Mouse (Mus musculus) thymus, adult 2 months (tissue): ENCODE results near the gene Pcbd2. TPM values are rescaled to one million over a fixed set of nuclear protein-coding genes. Genes with fewer than 3 reads are reported as not detected.
"Not testable (repeated sequence)": the region's sequence is repeated elsewhere in the genome, so short reads cannot be mapped to it uniquely, and the experiment has no call there.

Experiments used
- DNase-seq: peaks from one replicate; pipeline ENCODE4 v3.0.0; 2021
- H3K27ac ChIP-seq: fragments of 200-500 bp; 2 replicates; pipeline ENCODE4 v1.5.1; 2012; ENCODE audit warnings: low read length, control low read depth; ENCODE audit not compliant: control insufficient read depth, insufficient read depth
- H3K27me3 ChIP-seq: fragments of 200-500 bp; 2 replicates; pipeline ENCODE4 v1.6.1; 2012; ENCODE audit warnings: mild to moderate bottlenecking, low read length, moderate library complexity, mixed read lengths; ENCODE audit not compliant: control insufficient read depth, insufficient read depth
- H3K36me3 ChIP-seq: fragments of 200-500 bp; 2 replicates; pipeline ENCODE4 v1.6.1; 2012; ENCODE audit warnings: mild to moderate bottlenecking, low read length, moderate library complexity; ENCODE audit not compliant: control insufficient read depth, insufficient read depth
- H3K4me1 ChIP-seq: fragments of 200-500 bp; replicated peaks from 2 replicates; pipeline ENCODE4 v1.6.1; 2012; ENCODE audit warnings: low read length; ENCODE audit not compliant: control insufficient read depth, insufficient read depth
- H3K4me3 ChIP-seq: fragments of 200-500 bp; 2 replicates; pipeline ENCODE4 v1.5.1; 2012; ENCODE audit warnings: mild to moderate bottlenecking, low read length, control low read depth, moderate library complexity; ENCODE audit not compliant: control insufficient read depth, insufficient read depth
- CTCF ChIP-seq: fragments of 200-500 bp; IDR thresholded peaks from 2 replicates; pipeline ENCODE4 v1.5.1; 2012; ENCODE audit warnings: mild to moderate bottlenecking, control low read depth, low read length, moderate library complexity, borderline replicate concordance; ENCODE audit not compliant: control insufficient read depth, poor library complexity, insufficient read depth; ENCODE audit errors: extremely low read depth
- POLR2A ChIP-seq: fragments of 200-500 bp; IDR thresholded peaks from 2 replicates; pipeline ENCODE4 v1.6.1; 2012; ENCODE audit warnings: mild to moderate bottlenecking, low read length, control low read depth, moderate library complexity; ENCODE audit not compliant: control insufficient read depth, poor library complexity, insufficient read depth; ENCODE audit errors: extremely low read depth
- WGBS: fragments of 180-500 bp; shearing (Covaris S2); methylation state at CpG from one replicate; pipeline ENCODE4 v1.1.7; 2018; 5-methylcytosine and 5-hydroxymethylcytosine counted together
- polyA plus RNA-seq: library from polyadenylated mRNA; depleted of rRNA; stranded (reverse); fragments of >200 nt; gene quantifications from 2 replicates; pipeline ENCODE4 v1.2.3, GENCODE M21; 2012

The Pcbd2 gene
- polyA plus RNA-seq, 1 experiment: 18.2 TPM

DNA sequence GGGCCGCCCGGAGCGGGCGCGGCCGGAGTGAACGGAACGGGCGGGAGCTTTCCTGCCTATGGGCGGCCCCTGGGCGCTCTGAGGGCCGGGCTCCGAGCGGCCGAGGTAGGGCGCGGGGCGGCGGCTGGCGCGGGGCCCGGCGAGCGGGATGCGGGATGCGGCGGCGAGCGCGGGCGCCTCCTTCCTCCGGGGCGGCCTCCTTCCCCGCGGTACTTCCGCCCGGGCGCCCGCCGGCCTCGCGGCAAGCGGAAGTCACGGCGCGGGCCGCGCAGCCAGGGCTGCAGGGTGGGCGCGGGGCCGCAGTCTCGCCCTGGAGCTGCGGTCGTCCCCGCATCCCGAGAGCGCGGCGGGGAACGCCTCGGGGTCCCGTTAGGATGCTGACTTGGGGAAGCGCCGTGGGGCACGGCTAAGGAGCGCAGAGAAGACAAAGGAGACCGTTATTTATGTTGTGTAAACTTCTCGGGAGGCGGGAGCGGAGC, 33.9 kb upstream of the Pcbd2 start:
- Histone ChIP-seq H3K36me3 (no peaks in the 10 kb centered on the region), H3K4me1 (peaks cover 4% of the 10 kb centered on the region), H3K27me3 (no peaks in the 10 kb centered on the region), H3K27ac (peak overlapping the region; percentile 45), H3K4me3 (peak overlapping the region; percentile 96)
- under 1% methylated on average over 68 of the region's 70 CpGs for WGBS
- TF ChIP-seq POLR2A: peak; percentile 1; the same call in 1 of the 2 replicates
- no peak; the same call in 1 of the 2 replicates for TF ChIP-seq CTCF
- peak; percentile 67 for DNase-seq

DNA sequence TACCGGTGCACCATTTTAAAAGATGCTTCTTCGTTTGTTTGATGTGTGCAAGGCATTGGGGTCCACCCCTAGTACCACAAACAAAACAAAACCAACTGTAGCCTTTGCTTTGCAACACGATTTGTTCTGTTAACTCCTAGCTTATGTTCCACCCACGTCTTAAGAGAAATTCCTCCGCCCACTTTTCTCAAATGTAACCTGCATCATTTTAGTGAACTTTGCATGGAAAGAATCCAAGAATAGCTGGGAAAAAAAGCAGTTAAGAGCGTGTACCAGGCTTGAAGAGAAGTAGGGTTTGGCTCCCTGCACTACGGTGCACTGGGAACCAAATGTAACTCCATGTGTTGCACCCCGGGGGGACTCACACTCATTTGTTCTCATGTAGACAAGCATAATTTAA, 33.1 kb upstream of the Pcbd2 start:
- no peaks in the 10 kb centered on the region for H3K27me3 ChIP-seq
- H3K4me3 ChIP-seq: no peak overlapping the region
- H3K27ac ChIP-seq: no peak overlapping the region
- TF ChIP-seq CTCF: no peak
- TF ChIP-seq POLR2A: no peak
- H3K4me1 ChIP-seq: peaks cover 4% of the 10 kb centered on the region
- WGBS: 5% methylated on average over 8 of the region's 8 CpGs
- DNase-seq: no peak
- peaks cover 6% of the 10 kb centered on the region for H3K36me3 ChIP-seq

DNA sequence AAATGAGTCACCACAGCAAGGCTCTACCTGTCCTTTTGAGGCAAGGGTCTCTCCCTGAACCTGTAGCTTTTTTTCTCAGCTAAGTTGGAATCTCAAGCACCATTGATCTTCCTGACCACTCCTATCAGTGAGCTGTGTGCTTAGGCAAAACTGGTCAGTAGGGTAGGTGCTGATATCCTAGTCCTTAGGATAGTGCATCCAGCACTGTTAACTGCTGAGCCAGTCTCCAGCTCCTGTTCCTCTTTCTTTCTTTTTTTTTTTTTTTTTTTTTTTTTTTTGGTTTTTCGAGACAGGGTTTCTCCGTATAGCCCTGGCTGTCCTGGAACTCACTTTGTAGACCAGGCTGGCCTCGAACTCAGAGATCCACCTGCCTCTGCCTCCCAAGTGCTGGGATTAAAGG, 31.2 kb upstream of the Pcbd2 start:
- DNase-seq, H3K4me1 ChIP-seq, H3K27me3 ChIP-seq, H3K27ac ChIP-seq, H3K4me3 ChIP-seq: not testable (repeated sequence)
- WGBS: 55% methylated on average over 1 of the region's 3 CpGs
- peaks cover 21% of the 10 kb centered on the region for H3K36me3 ChIP-seq

DNA sequence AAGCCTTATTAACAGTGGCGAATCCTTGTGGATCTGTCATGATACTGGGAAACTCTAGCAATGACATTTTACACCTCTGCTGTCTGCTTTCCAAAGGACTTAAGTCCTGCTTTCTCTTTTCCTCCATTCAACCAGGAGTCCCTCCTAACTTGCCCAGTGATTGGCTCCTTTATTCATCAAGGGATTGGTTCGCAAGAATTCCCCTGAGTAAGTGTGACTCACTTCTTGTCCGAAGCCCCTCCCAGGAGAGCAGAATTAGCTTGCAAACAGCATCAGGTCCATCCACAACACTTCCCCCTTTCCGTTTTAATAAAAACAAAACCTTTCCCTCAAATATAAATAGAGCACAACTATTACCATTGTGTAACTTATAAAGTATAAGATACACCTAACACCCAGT, 22.9 kb upstream of the Pcbd2 start:
- H3K4me3 ChIP-seq: no peak overlapping the region
- no peaks in the 10 kb centered on the region for H3K27me3 ChIP-seq
- TF ChIP-seq CTCF (no peak), POLR2A (no peak)
- H3K27ac ChIP-seq: no peak overlapping the region
- H3K4me1 ChIP-seq: no peaks in the 10 kb centered on the region
- H3K36me3 ChIP-seq: peaks cover 34% of the 10 kb centered on the region
- no peak for DNase-seq
- 94% methylated on average over 4 of the region's 4 CpGs for WGBS

DNA sequence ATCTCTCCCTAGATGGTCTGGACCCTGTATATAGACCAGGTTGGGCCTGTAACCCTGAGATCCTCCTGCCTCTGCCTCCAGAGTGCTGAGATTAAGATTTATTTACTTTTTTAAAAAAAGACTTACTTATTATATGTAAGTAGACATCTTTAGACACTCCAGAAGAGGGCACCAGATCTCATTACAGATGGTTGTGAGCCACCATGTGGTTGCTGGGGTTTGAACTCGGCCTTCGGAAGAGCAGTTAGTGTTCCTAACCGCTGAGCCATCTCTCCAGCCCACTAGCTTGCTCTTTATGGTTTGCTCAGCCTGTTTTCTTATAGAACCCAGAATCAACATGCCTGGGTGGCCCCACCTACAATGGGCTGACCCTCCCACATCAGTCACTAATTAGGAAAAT, 14.3 kb upstream of the Pcbd2 start:
- H3K4me3 ChIP-seq: no peak overlapping the region
- no peak for TF ChIP-seq POLR2A
- no peaks in the 10 kb centered on the region for H3K27me3 ChIP-seq
- H3K36me3 ChIP-seq: no peaks in the 10 kb centered on the region
- DNase-seq: no peak
- no peak overlapping the region for H3K27ac ChIP-seq
- WGBS: 86% methylated on average over 3 of the region's 3 CpGs
- H3K4me1 ChIP-seq: peaks cover 17% of the 10 kb centered on the region

DNA sequence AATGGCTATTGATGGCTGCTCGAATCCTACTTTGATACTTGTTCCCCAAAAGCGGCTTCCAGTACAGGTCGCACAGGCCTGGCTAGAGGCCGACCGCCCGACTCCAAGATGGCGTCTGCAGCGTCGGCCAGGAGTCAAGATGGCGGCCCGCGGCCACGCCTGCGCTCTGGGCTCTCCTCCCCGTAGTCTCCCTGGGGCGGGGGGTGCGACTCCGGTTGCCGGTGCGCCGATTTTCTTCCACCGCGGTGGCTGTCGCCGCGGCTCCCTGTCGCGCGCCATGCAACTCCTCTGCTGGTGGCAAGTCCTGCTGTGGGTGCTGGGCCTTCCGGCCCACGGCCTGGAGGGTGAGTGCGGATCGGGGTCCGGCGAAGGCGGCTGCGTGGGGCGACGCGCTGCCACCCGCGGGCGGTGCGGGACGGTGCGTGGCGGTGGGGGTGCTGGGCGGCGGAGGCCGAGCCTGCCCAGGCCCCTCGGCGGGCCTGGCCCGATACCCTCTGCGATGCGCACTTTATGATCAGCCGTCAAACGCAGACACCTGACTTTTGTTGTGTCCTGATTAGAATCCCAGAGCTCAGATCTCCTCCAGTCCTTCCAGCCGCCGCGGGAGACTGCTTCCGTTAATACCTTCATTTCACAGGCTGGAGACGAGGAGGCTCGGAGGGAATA, 12.5 kb upstream of the Pcbd2 start, which contains the start of gene Txndc15:
Gene Txndc15, plus strand, starts transcription at position 150 of the 666 bp plus-strand sequence.
- peaks cover 18% of the 10 kb centered on the region for H3K4me1 ChIP-seq
- peak within 1 kb of the TSS; percentile 91 for H3K4me3 ChIP-seq
- no peak for TF ChIP-seq CTCF
- peak; percentile 62; the same call in 1 of the 2 replicates for TF ChIP-seq POLR2A
- no peaks in the 10 kb centered on the region for H3K27me3 ChIP-seq
- H3K27ac ChIP-seq: peak within 1 kb of the TSS; percentile 22; the same call in 1 of the 2 replicates
- H3K36me3 ChIP-seq: no peaks in the 10 kb centered on the region
- WGBS: under 1% methylated on average over 63 of the region's 63 CpGs
- peak; percentile 90 for DNase-seq

DNA sequence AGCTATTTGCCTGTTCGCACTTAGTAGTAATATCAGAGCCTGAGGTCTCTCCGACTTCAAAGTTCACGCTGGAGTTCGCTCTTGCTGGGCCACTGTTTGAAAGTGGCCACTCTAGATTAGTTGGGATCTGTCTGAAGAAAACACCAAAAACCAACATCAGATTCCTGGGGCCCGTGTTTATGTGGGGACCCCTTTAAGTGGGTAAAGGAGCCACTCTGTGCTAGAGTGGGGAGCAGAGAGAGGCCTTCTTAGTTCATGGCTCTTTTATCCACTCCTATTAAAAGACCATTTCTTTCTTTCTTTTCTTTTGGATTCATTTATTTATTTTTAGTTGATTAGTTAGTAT, 12.0 kb upstream of the Pcbd2 start:
- H3K4me3 ChIP-seq: peak overlapping the region; percentile 91
- no peak for TF ChIP-seq CTCF
- no peak for TF ChIP-seq POLR2A
- peaks cover 2% of the 10 kb centered on the region; the same call in 1 of the 2 replicates for H3K36me3 ChIP-seq
- H3K27me3 ChIP-seq: no peaks in the 10 kb centered on the region
- H3K4me1 ChIP-seq: peaks cover 18% of the 10 kb centered on the region
- 14% methylated on average over 5 of the region's 5 CpGs for WGBS
- H3K27ac ChIP-seq: peak overlapping the region; percentile 22; the same call in 1 of the 2 replicates
- no peak for DNase-seq
